Mouse (Mus musculus) stomach, postnatal 0 days (tissue): ENCODE data around the gene Gfra1.

Experiments used
- CTCF ChIP-seq: IDR thresholded peaks from 2 replicates; pipeline ENCODE4 v1.5.1; 2016; ENCODE audit warnings: antibody characterized with exemption, low read depth, mild to moderate bottlenecking, moderate library complexity
- EP300 ChIP-seq: optimal IDR thresholded peaks from 2 replicates; pipeline ENCODE3; 2016; ENCODE audit warnings: antibody characterized with exemption

DNA sequence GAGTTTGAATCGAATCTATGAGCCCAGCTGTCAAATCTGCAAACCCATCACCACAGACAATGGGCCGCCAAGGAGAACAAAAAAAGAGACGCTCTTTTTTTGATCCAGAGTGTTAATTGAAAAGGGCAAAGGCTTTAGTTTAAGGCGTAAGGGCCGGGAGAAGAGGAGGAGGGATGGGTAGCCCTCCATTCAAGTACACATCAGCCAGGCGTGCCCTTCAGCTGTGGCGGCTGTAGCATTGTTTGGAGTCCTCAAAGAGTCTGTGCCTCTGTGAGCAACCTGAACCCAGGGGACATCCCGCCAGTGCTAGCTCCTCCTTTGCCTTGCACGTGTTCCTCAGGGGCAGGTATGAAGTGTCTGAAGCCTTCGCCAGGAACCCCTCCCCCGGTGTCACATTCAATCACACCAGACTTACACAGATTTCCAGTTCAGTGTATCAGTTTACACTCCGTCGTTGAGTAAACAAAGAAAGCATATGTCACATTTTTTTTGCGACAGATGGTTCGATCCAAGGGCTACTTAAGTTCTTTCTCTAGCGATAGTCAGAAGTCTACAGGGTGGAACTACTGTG, 867 bp upstream of the Gfra1 start:
- TF ChIP-seq CTCF (no peak), EP300 (no peak)
